Comparison of ENCODE assay signal across 11 mouse cellular contexts in genomic region chr4:149855180-149855891, GRCm38 (mm10).
A peak's percentile ranks its signal among the peaks of the same experiment; 100 is the strongest.
DNase-seq lines count a peak whose midpoint lies in the region; ATAC-seq lines count a peak whose summit lies in the region.
"Had no signal": no experiment of that assay in that cellular context is flagged by ENCODE, and none has a peak within 500 bp of the region (broad histone marks: within the 10 kb centered on the region; RNA-seq: fewer than 3 reads in every experiment).

No protein-coding gene starts in this region.

- H3K36me3 ChIP-seq in forebrain, embryonic 13.5 days (ENCODE audit: poor library complexity, severe bottlenecking), result no peaks in the 10 kb centered on the region
- H3K36me3 ChIP-seq in forebrain, embryonic 10.5 days (replicated peaks), result no peaks in the 10 kb centered on the region
- H3K36me3 ChIP-seq in neural tube, embryonic 12.5 days, result no peaks in the 10 kb centered on the region
- H3K36me3 ChIP-seq in limb, embryonic 12.5 days, result no peaks in the 10 kb centered on the region
- H3K36me3 ChIP-seq in neural tube, embryonic 15.5 days, result no peaks in the 10 kb centered on the region

- no peaks in the 10 kb centered on the region for H3K9me3 ChIP-seq in forebrain, embryonic 13.5 days (replicated peaks)
- H3K9me3 ChIP-seq in forebrain, embryonic 10.5 days, result no peaks in the 10 kb centered on the region
- H3K9me3 ChIP-seq in neural tube, embryonic 12.5 days, result no peaks in the 10 kb centered on the region
- no peaks in the 10 kb centered on the region for H3K9me3 ChIP-seq in limb, embryonic 12.5 days
- no peaks in the 10 kb centered on the region for H3K9me3 ChIP-seq in neural tube, embryonic 15.5 days (replicated peaks)

- peaks cover 14% of the 10 kb centered on the region; the same call in 1 of the 2 replicates for H3K4me1 ChIP-seq in forebrain, embryonic 13.5 days
- H3K4me1 ChIP-seq in forebrain, embryonic 10.5 days, result peaks cover 39% of the 10 kb centered on the region
- H3K4me1 ChIP-seq in neural tube, embryonic 12.5 days, result peaks cover 12% of the 10 kb centered on the region
- peaks cover 45% of the 10 kb centered on the region for H3K4me1 ChIP-seq in limb, embryonic 12.5 days (replicated peaks)
- peaks cover 40% of the 10 kb centered on the region for H3K4me1 ChIP-seq in neural tube, embryonic 15.5 days

- H3K27ac ChIP-seq in forebrain, embryonic 13.5 days, result no peak overlapping the region
- H3K27ac ChIP-seq in forebrain, embryonic 10.5 days, result no peak overlapping the region
- no peak overlapping the region for H3K27ac ChIP-seq in neural tube, embryonic 12.5 days
- H3K27ac ChIP-seq in limb, embryonic 12.5 days, result 0 out of 2 replicates have a peak overlapping the region, but pooled peaks have one; percentile 58
- peak overlapping the region; percentile 82 for H3K27ac ChIP-seq in neural tube, embryonic 15.5 days (replicated peaks)

- H3K4me2 ChIP-seq in forebrain, embryonic 13.5 days, result no peak overlapping the region; the same call in 1 of the 2 replicates
- peak overlapping the region; percentile 66 for H3K4me2 ChIP-seq in neural tube, embryonic 12.5 days (replicated peaks)
- H3K4me2 ChIP-seq in limb, embryonic 12.5 days, result no peak overlapping the region
- H3K4me2 ChIP-seq in neural tube, embryonic 15.5 days, result peak overlapping the region; percentile 59

- H3K27me3 ChIP-seq in forebrain, embryonic 13.5 days, result no peaks in the 10 kb centered on the region
- H3K27me3 ChIP-seq in forebrain, embryonic 10.5 days (ENCODE audit: poor library complexity, severe bottlenecking), result peaks cover 16% of the 10 kb centered on the region
- no peaks in the 10 kb centered on the region for H3K27me3 ChIP-seq in neural tube, embryonic 12.5 days (replicated peaks)
- H3K27me3 ChIP-seq in limb, embryonic 12.5 days, result no peaks in the 10 kb centered on the region
- H3K27me3 ChIP-seq in neural tube, embryonic 15.5 days (replicated peaks), result no peaks in the 10 kb centered on the region

- 76% methylated on average over 10 of the region's 10 CpGs for WGBS in forebrain, embryonic 13.5 days
- WGBS in forebrain, embryonic 10.5 days, result 86% methylated on average over 10 of the region's 10 CpGs
- WGBS in neural tube, embryonic 12.5 days, result 72% methylated on average over 10 of the region's 10 CpGs
- WGBS in limb, embryonic 12.5 days, result 71% methylated on average over 10 of the region's 10 CpGs
- 44% methylated on average over 10 of the region's 10 CpGs for WGBS in neural tube, embryonic 15.5 days

- 0 out of 2 replicates have a peak overlapping the region, but pooled peaks have one; percentile 56 for H3K9ac ChIP-seq in forebrain, embryonic 13.5 days
- no peak overlapping the region for H3K9ac ChIP-seq in neural tube, embryonic 12.5 days
- H3K9ac ChIP-seq in limb, embryonic 12.5 days (replicated peaks), result no peak overlapping the region
- H3K9ac ChIP-seq in neural tube, embryonic 15.5 days (replicated peaks), result 0 out of 2 replicates have a peak overlapping the region, but pooled peaks have one; percentile 2

- no peak overlapping the region for H3K4me3 ChIP-seq in forebrain, embryonic 13.5 days
- H3K4me3 ChIP-seq in forebrain, embryonic 10.5 days, result no peak overlapping the region
- no peak overlapping the region for H3K4me3 ChIP-seq in neural tube, embryonic 12.5 days
- H3K4me3 ChIP-seq in limb, embryonic 12.5 days (replicated peaks), result no peak overlapping the region
- peak overlapping the region; percentile 34; the same call in 1 of the 2 replicates for H3K4me3 ChIP-seq in neural tube, embryonic 15.5 days (replicated peaks)

- no peak for ATAC-seq in forebrain, embryonic 13.5 days
- ATAC-seq in neural tube, embryonic 12.5 days (ENCODE audit: low FRiP score, low read depth), result no peak
- ATAC-seq in limb, embryonic 12.5 days (ENCODE audit: insufficient number of reproducible peaks, insufficient read depth, low FRiP score, low TSS enrichment, low read depth), result no peak
- ATAC-seq in neural tube, embryonic 15.5 days (ENCODE audit: low FRiP score), result no peak

- DNase-seq in forebrain, embryonic 10.5 days (ENCODE audit: extremely low spot score, low spot score), result no peak
- DNase-seq in neural tube, embryonic 10.5 days (ENCODE audit: extremely low spot score, low spot score), result no peak
- no peak for DNase-seq in adrenal gland, adult (ENCODE audit: inconsistent age in 2 of 2, low spot score in 1 of 2)
- no peak for DNase-seq in testis, postnatal 14 days (ENCODE audit: low spot score)
- DNase-seq: cerebellum, adult 11 months; kidney, adult 11 months; lung, postnatal 10 days had no signal

Comparison
In these comparisons a context has a peak if more than half of its experiments do, and no peak if none do; other contexts are left out.
1. H3K27ac ChIP-seq: peak in limb, embryonic 12.5 days (single experiment) and neural tube, embryonic 15.5 days (single experiment); none in forebrain, embryonic 13.5 days (single experiment), forebrain, embryonic 10.5 days (single experiment) and neural tube, embryonic 12.5 days (single experiment).
2. H3K9ac ChIP-seq: peak in forebrain, embryonic 13.5 days (single experiment) and neural tube, embryonic 15.5 days (single experiment); none in neural tube, embryonic 12.5 days (single experiment) and limb, embryonic 12.5 days (single experiment).
3. H3K4me2 ChIP-seq: peak in neural tube, embryonic 12.5 days (single experiment) and neural tube, embryonic 15.5 days (single experiment); none in forebrain, embryonic 13.5 days (single experiment) and limb, embryonic 12.5 days (single experiment).